ENCODE assay signal across 9 mouse cellular contexts in the genomic region with DNA sequence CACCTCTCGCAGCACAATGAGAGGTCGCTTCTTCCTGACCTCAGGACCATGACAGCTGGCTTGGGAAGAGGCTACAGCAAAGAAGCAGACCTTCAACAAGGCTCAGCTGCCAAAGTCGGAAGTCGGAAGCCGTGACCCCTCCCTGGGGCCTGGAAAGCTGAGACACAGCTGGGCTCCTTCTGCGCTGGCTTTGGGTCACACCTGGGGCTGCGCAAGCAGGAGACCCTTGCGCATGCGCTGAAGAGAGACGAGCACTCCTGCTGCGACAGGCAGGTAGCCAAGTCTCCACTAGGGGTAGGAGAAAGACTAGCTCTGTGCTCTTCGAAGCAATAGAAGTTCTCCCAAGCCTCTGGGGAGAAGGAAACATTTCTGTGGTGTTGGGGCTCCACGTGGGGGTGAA.
DNase-seq lines count a peak whose midpoint lies in the region; ATAC-seq and TF ChIP-seq lines count a peak whose summit lies in the region.
"Had no signal": no experiment of that assay in that cellular context is flagged by ENCODE, and none has a peak within 500 bp of the region (broad histone marks: within the 10 kb centered on the region; RNA-seq: fewer than 3 reads in every experiment).

No protein-coding gene starts in this region.

- H3K27ac ChIP-seq in embryonic facial prominence, embryonic 14.5 days (replicated peaks; ENCODE audit: low read depth, low read length) = no peak overlapping the region
- no peak overlapping the region for H3K27ac ChIP-seq in lung, embryonic 16.5 days (ENCODE audit: low read length)
- H3K27ac ChIP-seq in left cerebral cortex, adult 2 months = no peak overlapping the region

- no peaks in the 10 kb centered on the region for H3K36me3 ChIP-seq in embryonic facial prominence, embryonic 14.5 days (ENCODE audit: control insufficient read depth, insufficient read depth, low read length)
- H3K36me3 ChIP-seq in lung, embryonic 16.5 days (ENCODE audit: control insufficient read depth, insufficient read depth, low read length) = no peaks in the 10 kb centered on the region

- H3K9ac ChIP-seq in embryonic facial prominence, embryonic 14.5 days (ENCODE audit: low read depth, low read length) = no peak overlapping the region
- no peak overlapping the region for H3K9ac ChIP-seq in lung, embryonic 16.5 days (ENCODE audit: low read length)

- H3K4me3 ChIP-seq in embryonic facial prominence, embryonic 14.5 days (ENCODE audit: low read depth, low read length) = no peak overlapping the region
- no peak overlapping the region for H3K4me3 ChIP-seq in lung, embryonic 16.5 days (ENCODE audit: low read length)
- no peak overlapping the region for H3K4me3 ChIP-seq in left cerebral cortex, adult 2 months

- intact Hi-C loops in left cerebral cortex, adult 2 months (cut with DNase I) = no loop called here

- TF ChIP-seq CTCF in left cerebral cortex, adult 2 months (IDR thresholded peaks at IDR 0.05) = no peak; the same call in 1 of the 2 replicates

- 0 out of 2 replicates have a peak, but pooled peaks cover 3% of the 10 kb centered on the region for H3K4me1 ChIP-seq in embryonic facial prominence, embryonic 14.5 days (ENCODE audit: control insufficient read depth, insufficient read depth, low read length)
- H3K4me1 ChIP-seq in lung, embryonic 16.5 days (replicated peaks; ENCODE audit: control insufficient read depth, insufficient read depth, low read length) = peaks cover 4% of the 10 kb centered on the region

- no peaks in the 10 kb centered on the region for H3K27me3 ChIP-seq in embryonic facial prominence, embryonic 14.5 days (replicated peaks; ENCODE audit: control insufficient read depth, insufficient read depth, low read length)
- no peaks in the 10 kb centered on the region for H3K27me3 ChIP-seq in lung, embryonic 16.5 days (ENCODE audit: control insufficient read depth, insufficient read depth, low read depth, low read length)

- peak overlapping the region; percentile 8; the same call in 1 of the 2 replicates for H3K4me2 ChIP-seq in embryonic facial prominence, embryonic 14.5 days (ENCODE audit: low read depth, low read length)
- H3K4me2 ChIP-seq in lung, embryonic 16.5 days (ENCODE audit: low read depth, low read length) = no peak overlapping the region

- 29% methylated on average over 13 of the region's 13 CpGs for WGBS in embryonic facial prominence, embryonic 14.5 days
- 23% methylated on average over 13 of the region's 13 CpGs for WGBS in lung, embryonic 16.5 days

- peak; percentile 42 to 59 for DNase-seq in kidney, postnatal 4 days
- DNase-seq in kidney, adult 11 months = no peak
- DNase-seq in embryonic facial prominence, embryonic 14.5 days (ENCODE audit: low spot score) = peak; percentile 68
- DNase-seq in thymus, postnatal 14 days = peak; percentile 84
- no peak for DNase-seq in urinary bladder, postnatal 36 days (ENCODE audit: low spot score in 2 of 2)
- no peak for DNase-seq in left cerebral cortex, adult 2 months (ENCODE audit: extremely low spot score in 1 of 2, low spot score in 2 of 2)
- DNase-seq: cerebellum, adult 9-10 months; gastrocnemius, postnatal 10 days had no signal

- H3K9me3 ChIP-seq in embryonic facial prominence, embryonic 14.5 days (ENCODE audit: control insufficient read depth, low read length) = peaks cover 5% of the 10 kb centered on the region; the same call in 1 of the 2 replicates
- peaks cover 3% of the 10 kb centered on the region for H3K9me3 ChIP-seq in lung, embryonic 16.5 days (ENCODE audit: control insufficient read depth, low read length)

- ATAC-seq in embryonic facial prominence, embryonic 14.5 days (ENCODE audit: low read depth) = peak; percentile 55; the same call in 1 of the 2 replicates
- ATAC-seq in lung, embryonic 16.5 days (ENCODE audit: low read depth) = peak; percentile 52; the same call in 1 of the 2 replicates

Comparison
In these comparisons a context has a peak if more than half of its experiments do, and no peak if none do; other contexts are left out.
1. DNase-seq: peak in kidney, postnatal 4 days (2 of 2), embryonic facial prominence, embryonic 14.5 days (single experiment) and thymus, postnatal 14 days (single experiment); none in kidney, adult 11 months (single experiment), urinary bladder, postnatal 36 days (0 of 2) and left cerebral cortex, adult 2 months (0 of 2).